Mouse (Mus musculus): ENCODE results near the gene Sema5b. TPM values are rescaled to one million over a fixed set of nuclear protein-coding genes. Genes with fewer than 3 reads are reported as not detected.

Sema5b gene
- total and polyA plus RNA-seq, 2 experiments, result 0.37 to 0.62 TPM

DNA sequence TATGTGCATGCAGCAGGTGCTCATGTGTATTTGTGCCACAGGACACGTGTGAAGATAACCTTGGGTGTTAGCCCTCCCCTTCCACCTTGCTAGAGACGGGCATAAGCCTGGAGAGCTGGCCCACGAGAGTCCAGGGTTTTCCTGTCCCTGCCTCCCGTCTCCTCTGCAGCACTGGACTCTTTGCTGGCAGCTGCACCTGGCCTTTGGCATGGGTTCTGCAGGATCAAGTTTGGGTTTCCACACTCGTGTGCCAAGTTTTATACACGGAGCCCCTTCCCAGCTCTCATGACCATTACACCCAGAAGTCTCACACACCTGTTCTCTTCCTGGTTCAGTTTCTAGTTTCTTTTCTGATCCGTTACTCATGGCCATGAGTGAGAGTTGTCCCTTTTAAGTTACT is 172.7 kb downstream of the Sema5b start:
- TF ChIP-seq POLR2A (IDR thresholded peaks at IDR 0.05; ENCODE audit: extremely low read depth, insufficient read depth, low read length), result no peak
- no peak for TF ChIP-seq CTCF (IDR thresholded peaks at IDR 0.05; ENCODE audit: low read depth, low read length)

More for the DNA sequence above, 172.7 kb downstream of the Sema5b start:
- Histone ChIP-seq H3K4me1 (ENCODE audit: control insufficient read depth, insufficient read depth, low read length) (no peaks in the 10 kb centered on the region), H3K4me3 (ENCODE audit: insufficient read depth, low read depth, low read length) (no peak overlapping the region), H3K36me3 (ENCODE audit: control insufficient read depth, insufficient read depth, low read length) (peaks cover 18% of the 10 kb centered on the region), H3K79me2 (ENCODE audit: control insufficient read depth, insufficient read depth, low read length) (no peaks in the 10 kb centered on the region), H3K27me3 (ENCODE audit: control insufficient read depth, insufficient read depth, low read length) (no peaks in the 10 kb centered on the region), H3K9ac (ENCODE audit: low read depth, low read length) (no peak overlapping the region), H3K27ac (replicated peaks; ENCODE audit: insufficient read depth, low read depth, low read length) (no peak overlapping the region)
- WGBS, result 72% methylated on average over 7 of the region's 7 CpGs
- DNase-seq (ENCODE audit: extremely low read depth, low read depth, low spot score), result no peak

Other genes with a start within 250 kb of the Sema5b start
- gene Sec22a, start 177.2 kb upstream of the Sema5b start, total RNA-seq (2014; rRNA removed), result 21.0 and 24.8 TPM in 2 replicates
- gene Sec22a, start 177.2 kb upstream of the Sema5b start, polyA plus RNA-seq (2012; rRNA removed), result 6.4 and 7.1 TPM in 2 replicates
- gene Pdia5, start 50.3 kb upstream of the Sema5b start, total RNA-seq (2014; rRNA removed), result 38.1 and 41.7 TPM in 2 replicates
- gene Pdia5, start 50.3 kb upstream of the Sema5b start, polyA plus RNA-seq (2012; rRNA removed), result 24.2 and 32.2 TPM in 2 replicates
- 13.8 and 15.5 TPM in 2 replicates for gene Dirc2, start 228.2 kb downstream of the Sema5b start, total RNA-seq (2014; rRNA removed)
- gene Dirc2, start 228.2 kb downstream of the Sema5b start, polyA plus RNA-seq (2012; rRNA removed), result 22.1 and 26.1 TPM in 2 replicates
- 1.9 and 2.0 TPM in 2 replicates for gene Hspbap1, start 229.2 kb downstream of the Sema5b start, total RNA-seq (2014; rRNA removed)
- gene Hspbap1, start 229.2 kb downstream of the Sema5b start, polyA plus RNA-seq (2012; rRNA removed), result 1.7 TPM in 2 replicates